Mouse (Mus musculus) adrenal gland, adult (tissue): ENCODE data around the gene Rbm43.

Source experiments
- DNase-seq, 2 experiments: peaks; one replicate each; pipeline ENCODE4 v3.0.0; 2022 to 2023; ENCODE audit warnings: low spot score in 1 of 2; ENCODE audit not compliant: inconsistent age in 2 of 2

Gene Rbm43

GRCm38 (mm10) chr2:51914944-51915680 is 19.9 kb downstream of the Rbm43 start:
- DNase-seq, result peak; percentile 77 to 94

GRCm38 (mm10) chr2:51914532-51914931 is 20.4 kb downstream of the Rbm43 start:
- no peak for DNase-seq

- DNase-seq, result no peak
Measured at GRCm38 (mm10) chr2:51912740-51913139, 22.2 kb downstream of the Rbm43 start.

GRCm38 (mm10) chr2:51911864-51912263 is 23.1 kb downstream of the Rbm43 start:
- no peak for DNase-seq

GRCm38 (mm10) chr2:51907538-51908110 is 27.3 kb downstream of the Rbm43 start:
- no peak for DNase-seq

GRCm38 (mm10) chr2:51905637-51906036 is 29.3 kb downstream of the Rbm43 start:
- DNase-seq, result no peak

- no peak for DNase-seq
Measured at GRCm38 (mm10) chr2:51892411-51892901, 42.5 kb downstream of the Rbm43 start.

- DNase-seq, result no peak
Measured at GRCm38 (mm10) chr2:51890961-51891360, 44.0 kb downstream of the Rbm43 start.

GRCm38 (mm10) chr2:51890139-51890538 is 44.8 kb downstream of the Rbm43 start:
- peak; percentile 17 to 39 for DNase-seq

GRCm38 (mm10) chr2:51880143-51880542 is 54.8 kb downstream of the Rbm43 start:
- DNase-seq, result peak in 1 of 2 experiments; percentile 62
